Mouse (Mus musculus): ENCODE results near the gene Gng3. TPM values are rescaled to one million over a fixed set of nuclear protein-coding genes. Genes with fewer than 3 reads are reported as not detected.

Gng3 gene
- polyA plus RNA-seq, 1 experiment from 2014 or later = 520 TPM

- 35% methylated on average over 7 of the region's 7 CpGs for WGBS
- H3K27me3 ChIP-seq (ENCODE audit: control insufficient read depth, insufficient read depth, low read length) = no peaks in the 10 kb centered on the region; the same call in 1 of the 2 replicates
- peaks cover 35% of the 10 kb centered on the region for H3K36me3 ChIP-seq (replicated peaks; ENCODE audit: control insufficient read depth, insufficient read depth)
- no peak within 1 kb of the TSS; the same call in 1 of the 2 replicates for H3K4me2 ChIP-seq (replicated peaks)
- H3K4me1 ChIP-seq (replicated peaks; ENCODE audit: control insufficient read depth, insufficient read depth, low read length) = no peaks in the 10 kb centered on the region
- H3K4me3 ChIP-seq (replicated peaks; ENCODE audit: low read length) = no peak within 1 kb of the TSS
- H3K9ac ChIP-seq = no peak within 1 kb of the TSS
- ATAC-seq (ENCODE audit: low FRiP score) (peak; percentile 34; the same call in 1 of the 2 replicates), DNase-seq (ENCODE audit: low spot score) (no peak)
- H3K27ac ChIP-seq = no peak within 1 kb of the TSS
- no peaks in the 10 kb centered on the region for H3K9me3 ChIP-seq (ENCODE audit: control insufficient read depth, low read length)
Measured at GRCm38 (mm10) chr19:8850402-8850901, 11.5 kb upstream of the Gng3 start, which contains the start of gene Lrrn4cl. Gene Lrrn4cl, plus strand, starts transcription at chr19:8850768.

- Histone ChIP-seq H3K9ac (no peak overlapping the region), H3K27me3 (ENCODE audit: control insufficient read depth, insufficient read depth, low read length) (no peaks in the 10 kb centered on the region; the same call in 1 of the 2 replicates), H3K4me1 (replicated peaks; ENCODE audit: control insufficient read depth, insufficient read depth, low read length) (no peaks in the 10 kb centered on the region), H3K4me2 (replicated peaks) (no peak overlapping the region), H3K27ac (no peak overlapping the region), H3K4me3 (replicated peaks; ENCODE audit: low read length) (no peak overlapping the region), H3K36me3 (replicated peaks; ENCODE audit: control insufficient read depth, insufficient read depth) (peaks cover 52% of the 10 kb centered on the region), H3K9me3 (ENCODE audit: control insufficient read depth, low read length) (no peaks in the 10 kb centered on the region)
- 86% methylated on average over 5 of the region's 5 CpGs for WGBS
- ATAC-seq (ENCODE audit: low FRiP score) (no peak), DNase-seq (ENCODE audit: low spot score) (no peak)
Measured at GRCm38 (mm10) chr19:8848356-8848755, 9.4 kb upstream of the Gng3 start.

- no peak overlapping the region for H3K4me2 ChIP-seq (replicated peaks)
- no peaks in the 10 kb centered on the region for H3K9me3 ChIP-seq (ENCODE audit: control insufficient read depth, low read length)
- peaks cover 13% of the 10 kb centered on the region for H3K4me1 ChIP-seq (replicated peaks; ENCODE audit: control insufficient read depth, insufficient read depth, low read length)
- no peak overlapping the region for H3K27ac ChIP-seq
- WGBS = 61% methylated on average over 5 of the region's 5 CpGs
- H3K4me3 ChIP-seq (replicated peaks; ENCODE audit: low read length) = no peak overlapping the region
- DNase-seq (ENCODE audit: low spot score) = peak; percentile 85
- H3K36me3 ChIP-seq (replicated peaks; ENCODE audit: control insufficient read depth, insufficient read depth) = peaks cover 65% of the 10 kb centered on the region
- no peak for ATAC-seq (ENCODE audit: low FRiP score)
- no peaks in the 10 kb centered on the region for H3K27me3 ChIP-seq (ENCODE audit: control insufficient read depth, insufficient read depth, low read length)
- no peak overlapping the region for H3K9ac ChIP-seq
Measured at GRCm38 (mm10) chr19:8844371-8845129, 5.6 kb upstream of the Gng3 start.

GRCm38 (mm10) chr19:8842961-8843360 lies 4.0 kb upstream of the Gng3 start:
- DNase-seq (ENCODE audit: low spot score) = no peak
- H3K9ac ChIP-seq = no peak overlapping the region
- peaks cover 55% of the 10 kb centered on the region for H3K36me3 ChIP-seq (replicated peaks; ENCODE audit: control insufficient read depth, insufficient read depth)
- H3K4me2 ChIP-seq (replicated peaks) = no peak overlapping the region
- no peak overlapping the region for H3K4me3 ChIP-seq (replicated peaks; ENCODE audit: low read length)
- H3K27ac ChIP-seq = no peak overlapping the region
- 88% methylated on average over 6 of the region's 6 CpGs for WGBS
- H3K4me1 ChIP-seq (replicated peaks; ENCODE audit: control insufficient read depth, insufficient read depth, low read length) = peaks cover 13% of the 10 kb centered on the region
- H3K9me3 ChIP-seq (ENCODE audit: control insufficient read depth, low read length) = no peaks in the 10 kb centered on the region
- no peak for ATAC-seq (ENCODE audit: low FRiP score)
- H3K27me3 ChIP-seq (ENCODE audit: control insufficient read depth, insufficient read depth, low read length) = no peaks in the 10 kb centered on the region

GRCm38 (mm10) chr19:8841012-8841411 lies 2.0 kb upstream of the Gng3 start:
- 82% methylated on average over 7 of the region's 7 CpGs for WGBS
- Histone ChIP-seq H3K4me1 (replicated peaks; ENCODE audit: control insufficient read depth, insufficient read depth, low read length) (peaks cover 13% of the 10 kb centered on the region), H3K9ac (peak overlapping the region; percentile 94)

GRCm38 (mm10) chr19:8839908-8840791 lies 1.2 kb upstream of the Gng3 start:
- DNase-seq (ENCODE audit: low spot score) (peak; percentile 67), ATAC-seq (ENCODE audit: low FRiP score) (no peak)
- WGBS = 13% methylated on average over 29 of the region's 29 CpGs
- Histone ChIP-seq H3K4me3 (replicated peaks; ENCODE audit: low read length) (peak overlapping the region; percentile 77), H3K9ac (peak overlapping the region; percentile 94), H3K27ac (peak overlapping the region; percentile 96), H3K4me2 (replicated peaks) (peak overlapping the region; percentile 66), H3K4me1 (replicated peaks; ENCODE audit: control insufficient read depth, insufficient read depth, low read length) (peaks cover 13% of the 10 kb centered on the region), H3K36me3 (replicated peaks; ENCODE audit: control insufficient read depth, insufficient read depth) (peaks cover 34% of the 10 kb centered on the region), H3K27me3 (ENCODE audit: control insufficient read depth, insufficient read depth, low read length) (no peaks in the 10 kb centered on the region), H3K9me3 (ENCODE audit: control insufficient read depth, low read length) (no peaks in the 10 kb centered on the region)

More at GRCm38 (mm10) chr19:8841012-8841411, 2.0 kb upstream of the Gng3 start:
- H3K9me3 ChIP-seq (ENCODE audit: control insufficient read depth, low read length) = no peaks in the 10 kb centered on the region
- ATAC-seq (ENCODE audit: low FRiP score) = no peak
- peak overlapping the region; percentile 77 for H3K4me3 ChIP-seq (replicated peaks; ENCODE audit: low read length)
- H3K27ac ChIP-seq = peak overlapping the region; percentile 96; the same call in 1 of the 2 replicates
- DNase-seq (ENCODE audit: low spot score) = no peak
- peaks cover 36% of the 10 kb centered on the region for H3K36me3 ChIP-seq (replicated peaks; ENCODE audit: control insufficient read depth, insufficient read depth)
- no peaks in the 10 kb centered on the region for H3K27me3 ChIP-seq (ENCODE audit: control insufficient read depth, insufficient read depth, low read length)
- peak overlapping the region; percentile 66 for H3K4me2 ChIP-seq (replicated peaks)

- Histone ChIP-seq H3K27me3 (ENCODE audit: control insufficient read depth, insufficient read depth, low read length) (no peaks in the 10 kb centered on the region), H3K4me2 (replicated peaks) (peak overlapping the region; percentile 66), H3K9ac (peak overlapping the region; percentile 94), H3K36me3 (replicated peaks; ENCODE audit: control insufficient read depth, insufficient read depth) (peaks cover 39% of the 10 kb centered on the region), H3K4me1 (replicated peaks; ENCODE audit: control insufficient read depth, insufficient read depth, low read length) (peaks cover 13% of the 10 kb centered on the region), H3K4me3 (replicated peaks; ENCODE audit: low read length) (peak overlapping the region; percentile 77), H3K9me3 (ENCODE audit: control insufficient read depth, low read length) (no peaks in the 10 kb centered on the region), H3K27ac (peak overlapping the region; percentile 96)
- WGBS = 11% methylated on average over 15 of the region's 15 CpGs
- ATAC-seq (ENCODE audit: low FRiP score) = no peak
- peak; percentile 46 for DNase-seq (ENCODE audit: low spot score)
Measured at GRCm38 (mm10) chr19:8838041-8838730, 808 bp downstream of the Gng3 start.

GRCm38 (mm10) chr19:8837251-8837791 lies 1.7 kb downstream of the Gng3 start, which contains the start of gene Bscl2:
Gene Bscl2, plus strand, starts transcription at chr19:8837467.
- DNase-seq (ENCODE audit: low spot score) (peak; percentile 83), ATAC-seq (ENCODE audit: low FRiP score) (peak; percentile 64)
- under 1% methylated on average over 35 of the region's 38 CpGs for WGBS
- H3K27ac ChIP-seq = peak within 1 kb of the TSS; percentile 96
- peaks cover 13% of the 10 kb centered on the region for H3K4me1 ChIP-seq (replicated peaks; ENCODE audit: control insufficient read depth, insufficient read depth, low read length)
- no peaks in the 10 kb centered on the region for H3K9me3 ChIP-seq (ENCODE audit: control insufficient read depth, low read length)
- peak within 1 kb of the TSS; percentile 66 for H3K4me2 ChIP-seq (replicated peaks)
- no peaks in the 10 kb centered on the region for H3K27me3 ChIP-seq (ENCODE audit: control insufficient read depth, insufficient read depth, low read length)
- peak within 1 kb of the TSS; percentile 94 for H3K9ac ChIP-seq
- peaks cover 41% of the 10 kb centered on the region for H3K36me3 ChIP-seq (replicated peaks; ENCODE audit: control insufficient read depth, insufficient read depth)
- peak within 1 kb of the TSS; percentile 77 for H3K4me3 ChIP-seq (replicated peaks; ENCODE audit: low read length)

Measured in hindbrain, embryonic 14.5 days (tissue).